Mouse (Mus musculus): ENCODE results near the gene Zfp423.

- TF ChIP-seq CTCF (conservative IDR thresholded peaks at IDR 0.05; ENCODE audit: low read length) (no peak), POU5F1 (IDR thresholded peaks at IDR 0.05; ENCODE audit: borderline replicate concordance, low read length) (no peak)
Measured at GRCm38 (mm10) chr8:87747142-87747541, 212.3 kb downstream of the Zfp423 start.
